In the genomic region with DNA sequence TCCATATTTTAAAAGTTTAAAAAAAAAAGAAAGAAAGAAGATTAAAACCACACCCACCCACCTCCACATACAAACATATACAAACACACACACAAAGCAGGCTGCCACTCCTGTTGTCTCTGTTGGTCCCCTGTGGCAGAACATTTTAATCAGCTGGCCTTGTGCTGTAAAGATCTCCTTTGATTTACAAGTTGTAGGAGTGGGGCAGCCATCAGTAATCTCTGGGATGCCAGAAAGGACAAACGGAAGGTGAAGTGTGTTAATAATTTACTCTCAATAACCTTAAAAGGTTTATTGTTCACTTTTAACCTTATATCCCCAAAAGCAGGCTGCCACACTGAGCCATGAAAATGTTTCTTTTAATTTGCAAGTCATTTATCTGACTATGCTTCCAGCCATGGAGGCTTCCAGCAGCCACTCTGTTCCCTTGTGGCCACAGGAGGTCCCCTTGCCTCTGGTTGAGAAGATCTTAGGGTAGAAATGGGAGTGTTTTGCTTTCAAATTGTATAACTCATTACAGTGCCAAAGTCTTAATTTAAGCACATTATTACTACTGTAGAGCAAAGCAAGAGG, we compare ENCODE assay signal across 25 mouse cellular contexts.
DNase-seq lines count a peak whose midpoint lies in the region; ATAC-seq and TF ChIP-seq lines count a peak whose summit lies in the region.
"Had no signal": no experiment of that assay in that cellular context is flagged by ENCODE, and none has a peak within 500 bp of the region (broad histone marks: within the 10 kb centered on the region; RNA-seq: fewer than 3 reads in every experiment).

No protein-coding gene starts in this region.

- H3K4me1 ChIP-seq in embryonic facial prominence, embryonic 14.5 days (ENCODE audit: control insufficient read depth, insufficient read depth, low read length): no peaks in the 10 kb centered on the region
- H3K4me1 ChIP-seq in embryonic facial prominence, embryonic 10.5 days: peaks cover 40% of the 10 kb centered on the region
- peaks cover 17% of the 10 kb centered on the region for H3K4me1 ChIP-seq in midbrain, embryonic 13.5 days (replicated peaks)
- H3K4me1 ChIP-seq in midbrain, embryonic 11.5 days (ENCODE audit: control insufficient read depth, insufficient read depth, low read length): peaks cover 2% of the 10 kb centered on the region; the same call in 1 of the 2 replicates
- H3K4me1 ChIP-seq in kidney, postnatal 0 days (replicated peaks; ENCODE audit: insufficient read depth, low read length): 0 out of 2 replicates have a peak, but pooled peaks cover 4% of the 10 kb centered on the region

- ATAC-seq in embryonic facial prominence, embryonic 14.5 days (ENCODE audit: low read depth): 0 out of 2 replicates have a peak, but pooled peaks have one; percentile 6
- ATAC-seq in midbrain, embryonic 13.5 days: no peak
- no peak for ATAC-seq in midbrain, embryonic 11.5 days (ENCODE audit: low FRiP score)
- no peak for ATAC-seq in kidney, postnatal 0 days (replicated peaks; ENCODE audit: low FRiP score, low read depth)
- ATAC-seq: CD4-positive, CD25-positive, alpha-beta regulatory T cell, adult 4 months; hindbrain, embryonic 16.5 days; liver, embryonic 12.5 days; midbrain, embryonic 16.5 days had no signal

- H3K4me2 ChIP-seq in embryonic facial prominence, embryonic 14.5 days (ENCODE audit: low read depth, low read length): no peak overlapping the region
- H3K4me2 ChIP-seq in midbrain, embryonic 13.5 days (replicated peaks): no peak overlapping the region
- no peak overlapping the region for H3K4me2 ChIP-seq in midbrain, embryonic 11.5 days
- no peak overlapping the region for H3K4me2 ChIP-seq in kidney, postnatal 0 days (ENCODE audit: low read length)
- H3K4me2 ChIP-seq: embryonic facial prominence, embryonic 15.5 days; heart, embryonic 12.5 days; liver, embryonic 12.5 days; lung, embryonic 15.5 days; neural tube, embryonic 12.5 days had no signal

- peak; percentile 54 for TF ChIP-seq CTCF in kidney, postnatal 0 days (IDR thresholded peaks at IDR 0.05; ENCODE audit: low read depth)

- H3K27me3 ChIP-seq in embryonic facial prominence, embryonic 14.5 days (replicated peaks; ENCODE audit: control insufficient read depth, insufficient read depth, low read length): no peaks in the 10 kb centered on the region
- H3K27me3 ChIP-seq in embryonic facial prominence, embryonic 10.5 days (replicated peaks; ENCODE audit: low read depth, poor library complexity, severe bottlenecking): no peaks in the 10 kb centered on the region
- H3K27me3 ChIP-seq in midbrain, embryonic 13.5 days: no peaks in the 10 kb centered on the region
- no peaks in the 10 kb centered on the region for H3K27me3 ChIP-seq in midbrain, embryonic 11.5 days (ENCODE audit: control insufficient read depth, insufficient read depth, low read length)
- no peaks in the 10 kb centered on the region for H3K27me3 ChIP-seq in kidney, postnatal 0 days (ENCODE audit: insufficient read depth, low read length)
- H3K27me3 ChIP-seq: embryonic facial prominence, embryonic 15.5 days; heart, embryonic 12.5 days; liver, embryonic 12.5 days; lung, embryonic 15.5 days; neural tube, embryonic 12.5 days had no signal

- no peak overlapping the region for H3K9ac ChIP-seq in embryonic facial prominence, embryonic 14.5 days (ENCODE audit: low read depth, low read length)
- H3K9ac ChIP-seq in midbrain, embryonic 13.5 days (replicated peaks): no peak overlapping the region
- H3K9ac ChIP-seq in midbrain, embryonic 11.5 days (ENCODE audit: low read length): no peak overlapping the region
- H3K9ac ChIP-seq in kidney, postnatal 0 days (ENCODE audit: low read depth, low read length): no peak overlapping the region
- H3K9ac ChIP-seq: embryonic facial prominence, embryonic 15.5 days; heart, embryonic 12.5 days; liver, embryonic 12.5 days; lung, embryonic 15.5 days; neural tube, embryonic 12.5 days had no signal

- WGBS in embryonic facial prominence, embryonic 14.5 days: 62% methylated on average over 1 of the region's 1 CpGs
- 54% methylated on average over 1 of the region's 1 CpGs for WGBS in embryonic facial prominence, embryonic 10.5 days
- WGBS in midbrain, embryonic 13.5 days: 51% methylated on average over 1 of the region's 1 CpGs
- 42% methylated on average over 1 of the region's 1 CpGs for WGBS in midbrain, embryonic 11.5 days
- 26% methylated on average over 1 of the region's 1 CpGs for WGBS in kidney, postnatal 0 days

- no peak overlapping the region for H3K27ac ChIP-seq in embryonic facial prominence, embryonic 14.5 days (replicated peaks; ENCODE audit: low read depth, low read length)
- no peak overlapping the region for H3K27ac ChIP-seq in embryonic facial prominence, embryonic 10.5 days (replicated peaks)
- H3K27ac ChIP-seq in midbrain, embryonic 13.5 days: peak overlapping the region; percentile 30; the same call in 1 of the 2 replicates
- no peak overlapping the region for H3K27ac ChIP-seq in midbrain, embryonic 11.5 days (ENCODE audit: low read depth, low read length)
- H3K27ac ChIP-seq in kidney, postnatal 0 days: peak overlapping the region; percentile 43; the same call in 1 of the 2 replicates
- H3K27ac ChIP-seq: embryonic facial prominence, embryonic 15.5 days; forebrain, embryonic 10.5 days; left cerebral cortex, adult 2 months; limb, embryonic 10.5 days; liver, embryonic 12.5 days; lung, embryonic 15.5 days; neural tube, embryonic 12.5 days had no signal

- no peak overlapping the region for H3K4me3 ChIP-seq in embryonic facial prominence, embryonic 14.5 days (ENCODE audit: low read depth, low read length)
- no peak overlapping the region for H3K4me3 ChIP-seq in embryonic facial prominence, embryonic 10.5 days
- H3K4me3 ChIP-seq in midbrain, embryonic 13.5 days (replicated peaks): no peak overlapping the region
- no peak overlapping the region for H3K4me3 ChIP-seq in midbrain, embryonic 11.5 days (ENCODE audit: low read depth, low read length)
- H3K4me3 ChIP-seq in kidney, postnatal 0 days (replicated peaks; ENCODE audit: low read depth, low read length): no peak overlapping the region
- H3K4me3 ChIP-seq: embryonic facial prominence, embryonic 15.5 days; forebrain, embryonic 10.5 days; heart, embryonic 12.5 days; left cerebral cortex, adult 2 months; limb, embryonic 10.5 days; liver, embryonic 12.5 days; lung, embryonic 15.5 days; neural tube, embryonic 12.5 days had no signal

- H3K36me3 ChIP-seq in embryonic facial prominence, embryonic 14.5 days (ENCODE audit: control insufficient read depth, insufficient read depth, low read length): no peaks in the 10 kb centered on the region
- no peaks in the 10 kb centered on the region for H3K36me3 ChIP-seq in embryonic facial prominence, embryonic 10.5 days (replicated peaks)
- H3K36me3 ChIP-seq in midbrain, embryonic 13.5 days: no peaks in the 10 kb centered on the region
- no peaks in the 10 kb centered on the region for H3K36me3 ChIP-seq in midbrain, embryonic 11.5 days (ENCODE audit: control insufficient read depth, insufficient read depth, low read length)
- H3K36me3 ChIP-seq in kidney, postnatal 0 days (ENCODE audit: insufficient read depth, low read length): no peaks in the 10 kb centered on the region
- H3K36me3 ChIP-seq: embryonic facial prominence, embryonic 15.5 days; forebrain, embryonic 10.5 days; G1E; heart, embryonic 12.5 days; limb, embryonic 10.5 days; liver, embryonic 12.5 days; lung, embryonic 15.5 days; neural tube, embryonic 12.5 days had no signal

- no peaks in the 10 kb centered on the region for H3K9me3 ChIP-seq in embryonic facial prominence, embryonic 14.5 days (ENCODE audit: control insufficient read depth, low read length)
- no peaks in the 10 kb centered on the region for H3K9me3 ChIP-seq in embryonic facial prominence, embryonic 10.5 days
- no peaks in the 10 kb centered on the region for H3K9me3 ChIP-seq in midbrain, embryonic 13.5 days
- H3K9me3 ChIP-seq in midbrain, embryonic 11.5 days (ENCODE audit: control insufficient read depth, low read length): no peaks in the 10 kb centered on the region
- no peaks in the 10 kb centered on the region for H3K9me3 ChIP-seq in kidney, postnatal 0 days (replicated peaks; ENCODE audit: low read length)
- H3K9me3 ChIP-seq: embryonic facial prominence, embryonic 15.5 days; forebrain, embryonic 10.5 days; heart, embryonic 12.5 days; limb, embryonic 10.5 days; liver, embryonic 12.5 days; lung, embryonic 15.5 days; neural tube, embryonic 12.5 days had no signal

- DNase-seq in embryonic facial prominence, embryonic 14.5 days (ENCODE audit: low spot score): no peak
- no peak for DNase-seq in embryonic facial prominence, embryonic 10.5 days (ENCODE audit: low spot score)
- DNase-seq in midbrain, embryonic 11.5 days (ENCODE audit: low spot score, missing footprints): no peak
- DNase-seq in kidney, postnatal 0 days (ENCODE audit: low spot score): peak; percentile 29
- no peak for DNase-seq in frontal cortex, adult 2 months (ENCODE audit: extremely low spot score in 1 of 2, low spot score in 1 of 2)
- DNase-seq in cerebellum, adult 11 months: no peak
- DNase-seq in adrenal gland, postnatal 36 days: no peak
- DNase-seq: adrenal gland, postnatal 14 days; cerebellum, adult 9-11 months; heart, postnatal 36 days; right cerebral cortex, postnatal 25 days; thymus, postnatal 14 days had no signal

Comparison
In these comparisons a context has a peak if more than half of its experiments do, and no peak if none do; other contexts are left out.
1. H3K27ac ChIP-seq: peak in midbrain, embryonic 13.5 days (single experiment) and kidney, postnatal 0 days (single experiment); none in embryonic facial prominence, embryonic 14.5 days (single experiment), embryonic facial prominence, embryonic 10.5 days (single experiment) and midbrain, embryonic 11.5 days (single experiment).